Mouse (Mus musculus): Measurements from ENCODE around the gene Nupl1. TPM values are rescaled to one million over a fixed set of nuclear protein-coding genes. Genes with fewer than 3 reads are reported as not detected.

The Nupl1 gene
- polyA plus RNA-seq, 1 experiment, result not detected

DNA sequence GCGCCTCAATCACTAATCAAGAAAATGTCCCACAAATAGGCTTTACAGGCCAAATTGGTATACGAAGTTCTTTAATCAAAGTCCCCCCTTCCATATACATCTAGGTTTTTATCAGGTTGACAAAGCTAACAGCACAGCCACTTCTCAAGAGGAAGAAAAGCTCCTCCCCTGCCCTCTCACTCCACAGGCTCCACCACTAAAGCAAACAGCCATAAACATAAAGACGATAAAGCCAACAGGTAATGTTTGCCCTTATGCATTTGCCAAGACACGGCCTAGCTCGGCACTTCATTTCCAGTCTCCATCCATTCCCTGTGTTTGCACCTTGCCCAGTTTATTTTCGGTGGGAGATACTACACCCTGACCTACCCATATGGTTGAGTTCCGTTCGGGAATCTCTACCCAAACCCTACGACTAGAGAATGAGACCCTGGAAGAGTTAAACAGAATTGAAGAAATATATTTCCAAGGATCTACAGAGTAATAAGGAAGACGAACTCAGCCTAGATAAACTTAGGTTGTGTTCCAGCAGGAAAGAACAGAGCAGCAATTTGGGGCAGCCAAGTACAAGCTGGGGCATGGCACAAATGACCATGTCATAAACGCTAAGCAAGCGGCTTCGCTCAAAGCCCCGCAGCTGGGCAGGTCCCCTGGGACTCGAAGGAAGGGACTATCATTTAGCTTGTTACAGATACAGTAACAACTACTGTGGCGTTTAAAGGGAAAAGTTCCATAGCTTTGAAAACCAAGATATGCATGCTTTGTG, 80.2 kb downstream of the Nupl1 start:
- TF ChIP-seq CTCF (IDR thresholded peaks at IDR 0.05; ENCODE audit: control insufficient read depth, insufficient read depth, insufficient read length) (no peak), FOSL1 (IDR thresholded peaks at IDR 0.05; ENCODE audit: insufficient read depth, low read length, poor library complexity, severe bottlenecking) (no peak), MYOG (IDR thresholded peaks at IDR 0.05; ENCODE audit: control insufficient read depth, extremely low read depth, insufficient read length) (no peak), MAX (IDR thresholded peaks at IDR 0.05) (no peak), CEBPB (IDR thresholded peaks at IDR 0.05; ENCODE audit: low read depth) (no peak), USF1 (IDR thresholded peaks at IDR 0.05; ENCODE audit: low read depth) (no peak), MYOD1 (IDR thresholded peaks at IDR 0.05; ENCODE audit: control insufficient read depth, insufficient read length, low read depth) (no peak)
- H3K27me3 ChIP-seq (ENCODE audit: control insufficient read depth, insufficient read depth, insufficient read length), result peaks cover 24% of the 10 kb centered on the region
- H3K36me3 ChIP-seq (ENCODE audit: control insufficient read depth, insufficient read depth), result no peaks in the 10 kb centered on the region

GRCm38 (mm10) chr14:60163367-60163766, 87.9 kb downstream of the Nupl1 start:
- Histone ChIP-seq H3K79me3 (ENCODE audit: low read depth) (no peaks in the 10 kb centered on the region), H3K4me3 (ENCODE audit: insufficient read depth, poor library complexity, severe bottlenecking) (no peak overlapping the region), H3K36me3 (ENCODE audit: control insufficient read depth, insufficient read depth) (no peaks in the 10 kb centered on the region), H3K79me2 (ENCODE audit: control insufficient read depth, insufficient read depth) (no peaks in the 10 kb centered on the region), H3K27me3 (ENCODE audit: control insufficient read depth, insufficient read depth, insufficient read length) (peaks cover 5% of the 10 kb centered on the region), H3ac (ENCODE audit: control insufficient read depth, insufficient read length, low read depth) (no peak overlapping the region)
- no peak for TF ChIP-seq MYOD1 (IDR thresholded peaks at IDR 0.05; ENCODE audit: control insufficient read depth, insufficient read length, low read depth)
- no peak for TF ChIP-seq CTCF (IDR thresholded peaks at IDR 0.05; ENCODE audit: control insufficient read depth, insufficient read depth, insufficient read length)
- no peak for TF ChIP-seq CEBPB (IDR thresholded peaks at IDR 0.05; ENCODE audit: low read depth)
- no peak for TF ChIP-seq MAX (IDR thresholded peaks at IDR 0.05)
- TF ChIP-seq USF1 (IDR thresholded peaks at IDR 0.05; ENCODE audit: low read depth), result no peak
- no peak for TF ChIP-seq MYOG (IDR thresholded peaks at IDR 0.05; ENCODE audit: control insufficient read depth, extremely low read depth, insufficient read length)
- TF ChIP-seq FOSL1 (IDR thresholded peaks at IDR 0.05; ENCODE audit: insufficient read depth, low read length, poor library complexity, severe bottlenecking), result no peak

More for the DNA sequence above, 80.2 kb downstream of the Nupl1 start:
- Histone ChIP-seq H3K4me3 (ENCODE audit: insufficient read depth, poor library complexity, severe bottlenecking) (no peak overlapping the region), H3K79me2 (ENCODE audit: control insufficient read depth, insufficient read depth) (no peaks in the 10 kb centered on the region), H3K79me3 (ENCODE audit: low read depth) (no peaks in the 10 kb centered on the region), H3ac (ENCODE audit: control insufficient read depth, insufficient read length, low read depth) (no peak overlapping the region)

DNA sequence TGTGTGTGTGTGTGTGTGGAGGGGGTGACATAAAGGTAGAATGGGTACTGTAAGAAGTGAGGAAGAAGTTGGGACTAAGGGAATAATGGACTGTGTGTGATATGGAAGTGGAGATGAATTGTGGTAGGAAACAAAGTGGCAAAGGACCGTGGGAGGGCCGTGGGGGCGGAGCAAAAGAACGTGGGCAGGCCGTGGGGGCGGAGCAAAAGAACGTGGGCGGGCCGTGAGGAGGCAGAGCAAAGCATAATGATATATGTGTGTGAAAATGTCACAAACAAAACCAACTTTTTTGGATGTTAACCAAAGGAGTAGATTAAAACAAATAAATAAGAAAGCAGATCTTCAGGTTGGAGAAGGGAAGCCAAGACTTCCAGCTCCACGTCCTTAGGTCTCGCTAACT, 98.9 kb downstream of the Nupl1 start:
- Histone ChIP-seq H3K27me3 (ENCODE audit: control insufficient read depth, insufficient read depth, insufficient read length) (no peaks in the 10 kb centered on the region), H3K4me3 (ENCODE audit: insufficient read depth, poor library complexity, severe bottlenecking) (no peak overlapping the region), H3K79me2 (ENCODE audit: control insufficient read depth, insufficient read depth) (no peaks in the 10 kb centered on the region), H3K79me3 (ENCODE audit: low read depth) (no peaks in the 10 kb centered on the region), H3ac (ENCODE audit: control insufficient read depth, insufficient read length, low read depth) (no peak overlapping the region), H3K36me3 (ENCODE audit: control insufficient read depth, insufficient read depth) (no peaks in the 10 kb centered on the region)
- no peak for TF ChIP-seq MYOD1 (IDR thresholded peaks at IDR 0.05; ENCODE audit: control insufficient read depth, insufficient read length, low read depth)
- no peak for TF ChIP-seq CTCF (IDR thresholded peaks at IDR 0.05; ENCODE audit: control insufficient read depth, insufficient read depth, insufficient read length)
- TF ChIP-seq MAX (IDR thresholded peaks at IDR 0.05), result no peak
- no peak for TF ChIP-seq USF1 (IDR thresholded peaks at IDR 0.05; ENCODE audit: low read depth)
- TF ChIP-seq FOSL1 (IDR thresholded peaks at IDR 0.05; ENCODE audit: insufficient read depth, low read length, poor library complexity, severe bottlenecking), result no peak
- no peak for TF ChIP-seq CEBPB (IDR thresholded peaks at IDR 0.05; ENCODE audit: low read depth)
- no peak for TF ChIP-seq MYOG (IDR thresholded peaks at IDR 0.05; ENCODE audit: control insufficient read depth, extremely low read depth, insufficient read length)

DNA sequence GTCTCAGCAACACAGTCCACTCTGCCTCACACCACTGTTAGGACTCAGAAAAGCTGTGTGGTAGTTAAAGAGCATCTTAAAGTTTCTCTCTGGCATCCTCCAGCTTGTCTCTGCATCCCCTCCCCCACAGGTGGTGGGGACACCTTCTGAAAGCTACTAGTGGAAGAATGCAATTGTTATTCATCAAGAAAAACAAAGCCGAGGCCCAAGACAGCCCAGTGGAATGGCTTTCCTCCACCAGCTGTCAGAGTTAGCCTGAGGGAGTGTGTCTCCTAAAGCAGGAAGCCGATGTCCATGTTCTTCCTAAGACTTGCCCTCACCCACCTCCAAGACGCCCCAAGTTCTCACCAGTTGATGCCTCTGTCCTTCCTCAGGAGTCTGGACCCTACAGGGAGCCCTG, 102.3 kb downstream of the Nupl1 start:
- H3K79me2 ChIP-seq (ENCODE audit: control insufficient read depth, insufficient read depth), result no peaks in the 10 kb centered on the region
- no peak overlapping the region for H3K4me3 ChIP-seq (ENCODE audit: insufficient read depth, poor library complexity, severe bottlenecking)
- TF ChIP-seq USF1 (IDR thresholded peaks at IDR 0.05; ENCODE audit: low read depth) (no peak), MYOG (IDR thresholded peaks at IDR 0.05; ENCODE audit: control insufficient read depth, extremely low read depth, insufficient read length) (no peak), MAX (IDR thresholded peaks at IDR 0.05) (no peak), FOSL1 (IDR thresholded peaks at IDR 0.05; ENCODE audit: insufficient read depth, low read length, poor library complexity, severe bottlenecking) (no peak), CTCF (IDR thresholded peaks at IDR 0.05; ENCODE audit: control insufficient read depth, insufficient read depth, insufficient read length) (no peak), CEBPB (IDR thresholded peaks at IDR 0.05; ENCODE audit: low read depth) (no peak), MYOD1 (IDR thresholded peaks at IDR 0.05; ENCODE audit: control insufficient read depth, insufficient read length, low read depth) (no peak)
- no peaks in the 10 kb centered on the region for H3K79me3 ChIP-seq (ENCODE audit: low read depth)
- no peaks in the 10 kb centered on the region for H3K36me3 ChIP-seq (ENCODE audit: control insufficient read depth, insufficient read depth)
- H3K27me3 ChIP-seq (ENCODE audit: control insufficient read depth, insufficient read depth, insufficient read length), result no peaks in the 10 kb centered on the region
- no peak overlapping the region for H3ac ChIP-seq (ENCODE audit: control insufficient read depth, insufficient read length, low read depth)

DNA sequence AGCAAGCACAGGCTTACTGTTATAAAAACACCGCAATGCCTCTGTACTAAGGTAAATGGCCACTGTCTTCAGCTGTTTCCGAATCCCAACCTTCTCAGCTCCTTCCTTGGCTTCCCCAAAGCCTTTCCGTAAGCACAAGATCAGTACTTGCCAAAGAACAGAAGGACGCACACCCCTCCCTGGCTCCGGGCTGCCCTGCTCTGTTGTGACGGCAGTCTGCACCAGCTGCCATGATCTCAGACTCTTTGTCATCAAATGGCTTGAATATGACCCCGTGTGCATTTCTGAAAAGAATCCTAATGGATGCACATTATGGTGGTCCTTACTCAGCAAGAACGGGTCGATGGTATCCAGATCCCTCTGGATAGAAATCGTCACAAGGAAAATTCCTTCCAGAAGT, 108.0 kb downstream of the Nupl1 start:
- H3K4me3 ChIP-seq (ENCODE audit: insufficient read depth, poor library complexity, severe bottlenecking), result no peak overlapping the region
- TF ChIP-seq CTCF (IDR thresholded peaks at IDR 0.05; ENCODE audit: control insufficient read depth, insufficient read depth, insufficient read length), result no peak
- no peak for TF ChIP-seq USF1 (IDR thresholded peaks at IDR 0.05; ENCODE audit: low read depth)
- no peak for TF ChIP-seq MYOD1 (IDR thresholded peaks at IDR 0.05; ENCODE audit: control insufficient read depth, insufficient read length, low read depth)
- TF ChIP-seq FOSL1 (IDR thresholded peaks at IDR 0.05; ENCODE audit: insufficient read depth, low read length, poor library complexity, severe bottlenecking), result no peak
- TF ChIP-seq CEBPB (IDR thresholded peaks at IDR 0.05; ENCODE audit: low read depth), result no peak
- TF ChIP-seq MYOG (IDR thresholded peaks at IDR 0.05; ENCODE audit: control insufficient read depth, extremely low read depth, insufficient read length), result no peak
- no peak for TF ChIP-seq MAX (IDR thresholded peaks at IDR 0.05)
- no peaks in the 10 kb centered on the region for H3K79me3 ChIP-seq (ENCODE audit: low read depth)
- no peaks in the 10 kb centered on the region for H3K27me3 ChIP-seq (ENCODE audit: control insufficient read depth, insufficient read depth, insufficient read length)
- no peaks in the 10 kb centered on the region for H3K79me2 ChIP-seq (ENCODE audit: control insufficient read depth, insufficient read depth)
- H3ac ChIP-seq (ENCODE audit: control insufficient read depth, insufficient read length, low read depth), result no peak overlapping the region
- H3K36me3 ChIP-seq (ENCODE audit: control insufficient read depth, insufficient read depth), result no peaks in the 10 kb centered on the region
